Mouse (Mus musculus) kidney, adult 2 months (tissue): ENCODE data around the gene Pdzrn3.

Source experiments
- CTCF ChIP-seq: fragments of 200-500 bp; conservative IDR thresholded peaks from 2 replicates; pipeline ENCODE4 v1.5.1; 2011; ENCODE audit warnings: low read depth, mild to moderate bottlenecking, control low read depth, low read length, moderate library complexity, mixed read lengths; ENCODE audit not compliant: insufficient read depth, insufficient read length
- POLR2A ChIP-seq: fragments of 200-500 bp; IDR thresholded peaks from one replicate; pipeline ENCODE4 v1.6.1; 2011; ENCODE audit warnings: low read depth, low read length, control low read depth

DNA sequence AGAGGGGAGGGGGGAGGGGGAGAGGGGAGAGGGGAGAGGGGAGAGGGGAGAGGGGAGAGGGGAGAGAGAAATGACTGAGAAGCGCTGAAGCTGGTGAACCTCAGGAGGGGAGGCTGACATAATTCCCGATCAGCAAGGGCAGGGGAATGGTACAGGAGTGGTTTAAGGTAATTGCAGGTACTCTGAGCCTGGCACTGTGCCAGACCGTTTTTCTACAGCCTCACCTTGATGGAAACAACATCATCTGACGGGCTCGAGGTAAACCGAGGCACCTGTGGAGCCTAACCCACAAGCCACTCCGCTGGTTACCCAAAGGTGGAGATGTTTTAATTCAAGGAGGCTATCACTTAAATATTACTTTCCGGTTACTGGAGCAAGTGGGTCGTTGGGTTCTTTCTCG is 1.6 kb downstream of the Pdzrn3 start:
- TF ChIP-seq POLR2A (no peak), CTCF (no peak)
